Mouse (Mus musculus) stomach, postnatal 0 days (tissue): Measurements from ENCODE around the gene Nfib.

Experiments
- CTCF ChIP-seq: IDR thresholded peaks from 2 replicates; pipeline ENCODE4 v1.5.1; 2016; ENCODE audit warnings: antibody characterized with exemption, low read depth, mild to moderate bottlenecking, moderate library complexity
- EP300 ChIP-seq: optimal IDR thresholded peaks from 2 replicates; pipeline ENCODE3; 2016; ENCODE audit warnings: antibody characterized with exemption

GRCm38 (mm10) chr4:82294066-82294465 lies 411.5 kb downstream of the Nfib start:
- TF ChIP-seq EP300 (no peak), CTCF (peak; percentile 17; the same call in 1 of the 2 replicates)
